Mouse (Mus musculus): ENCODE data around the gene Gm17387.

Gm17387 gene

GRCm38 (mm10) chr7:141028831-141029230, at the start of gene Gm17387:
Gene Gm17387 (plus strand): TSS chr7:141029131.
- DNase-seq (ENCODE audit: low read depth, low spot score): no peak

- DNase-seq (ENCODE audit: low read depth, low spot score): no peak
Measured at GRCm38 (mm10) chr7:140981704-140982103, 47.2 kb upstream of the Gm17387 start.

- no peak for DNase-seq (ENCODE audit: low read depth, low spot score)
Measured at GRCm38 (mm10) chr7:140982971-140983370, 46.0 kb upstream of the Gm17387 start.

GRCm38 (mm10) chr7:140987182-140988138, 41.5 kb upstream of the Gm17387 start:
- no peak for DNase-seq (ENCODE audit: low read depth, low spot score)

GRCm38 (mm10) chr7:140989022-140989421, 39.9 kb upstream of the Gm17387 start:
- no peak for DNase-seq (ENCODE audit: low read depth, low spot score)

GRCm38 (mm10) chr7:140990185-140990584, 38.7 kb upstream of the Gm17387 start:
- peak; percentile 11 for DNase-seq (ENCODE audit: low read depth, low spot score)

GRCm38 (mm10) chr7:140990622-140991021, 38.3 kb upstream of the Gm17387 start:
- DNase-seq (ENCODE audit: low read depth, low spot score): peak; percentile 8

- DNase-seq (ENCODE audit: low read depth, low spot score): peak; percentile 47
Measured at GRCm38 (mm10) chr7:140991117-140991689, 37.7 kb upstream of the Gm17387 start.

- DNase-seq (ENCODE audit: low read depth, low spot score): no peak
Measured at GRCm38 (mm10) chr7:140997817-140998216, 31.1 kb upstream of the Gm17387 start.

- peak; percentile 33 for DNase-seq (ENCODE audit: low read depth, low spot score)
Measured at GRCm38 (mm10) chr7:140998853-140999700, 29.9 kb upstream of the Gm17387 start.

- DNase-seq (ENCODE audit: low read depth, low spot score): no peak
Measured at GRCm38 (mm10) chr7:141000881-141001708, 27.8 kb upstream of the Gm17387 start.

GRCm38 (mm10) chr7:141003248-141004010, 25.5 kb upstream of the Gm17387 start:
- no peak for DNase-seq (ENCODE audit: low read depth, low spot score)

GRCm38 (mm10) chr7:141006446-141006845, 22.5 kb upstream of the Gm17387 start:
- no peak for DNase-seq (ENCODE audit: low read depth, low spot score)

GRCm38 (mm10) chr7:141006914-141007313, 22.0 kb upstream of the Gm17387 start:
- DNase-seq (ENCODE audit: low read depth, low spot score): no peak

- peak; percentile 9 for DNase-seq (ENCODE audit: low read depth, low spot score)
Measured at GRCm38 (mm10) chr7:141008312-141008761, 20.6 kb upstream of the Gm17387 start.

- peak; percentile 88 for DNase-seq (ENCODE audit: low read depth, low spot score)
Measured at GRCm38 (mm10) chr7:141008938-141009660, 19.8 kb upstream of the Gm17387 start.

- peak; percentile 15 for DNase-seq (ENCODE audit: low read depth, low spot score)
Measured at GRCm38 (mm10) chr7:141009665-141010064, 19.3 kb upstream of the Gm17387 start.

GRCm38 (mm10) chr7:141010593-141010992, 18.3 kb upstream of the Gm17387 start, which contains the start of gene Ifitm3:
Gene Ifitm3 (minus strand): TSS chr7:141010770.
- peak; percentile 16 for DNase-seq (ENCODE audit: low read depth, low spot score)

- no peak for DNase-seq (ENCODE audit: low read depth, low spot score)
Measured at GRCm38 (mm10) chr7:141011238-141011770, 17.6 kb upstream of the Gm17387 start.
